Mouse (Mus musculus) kidney, embryonic 16.5 days (tissue): ENCODE measurements around the gene Elmsan1. TPM values are rescaled to one million over a fixed set of nuclear protein-coding genes. Genes with fewer than 3 reads are reported as not detected.

Source experiments
- ATAC-seq: fragments of 200-750 bp; cut with Nextera tagmentation; 2 replicates; pipeline ENCODE4 v1.8.0; 2017; ENCODE audit warnings: moderate TSS enrichment; ENCODE audit not compliant: low FRiP score, low TSS enrichment
- H3K27ac ChIP-seq: fragments of 300-500 bp; sonication (generic); 2 replicates; pipeline ENCODE4 v1.5.1; 2014; ENCODE audit warnings: low read length
- H3K27me3 ChIP-seq: fragments of 300-500 bp; sonication (generic); 2 replicates; pipeline ENCODE4 v1.6.1; 2014; ENCODE audit warnings: low read length, control low read depth, mixed read lengths; ENCODE audit not compliant: insufficient read depth
- H3K36me3 ChIP-seq: fragments of 300-500 bp; sonication (generic); 2 replicates; pipeline ENCODE4 v1.6.1; 2014; ENCODE audit warnings: low read length, control low read depth, mixed read lengths; ENCODE audit not compliant: insufficient read depth
- H3K4me1 ChIP-seq: fragments of 300-500 bp; sonication (generic); 2 replicates; pipeline ENCODE4 v1.6.1; 2014; ENCODE audit warnings: low read length, control low read depth, mixed read lengths; ENCODE audit not compliant: insufficient read depth
- H3K4me2 ChIP-seq: fragments of 300-500 bp; sonication (generic); replicated peaks from 2 replicates; pipeline ENCODE4 v1.6.1; 2014; ENCODE audit warnings: low read depth, low read length
- H3K4me3 ChIP-seq: fragments of 300-500 bp; sonication (generic); 2 replicates; pipeline ENCODE4 v1.5.1; 2014; ENCODE audit warnings: mild to moderate bottlenecking, low read length
- H3K9ac ChIP-seq: fragments of 300-500 bp; sonication (generic); replicated peaks from 2 replicates; pipeline ENCODE4 v1.6.1; 2014; ENCODE audit warnings: low read length
- H3K9me3 ChIP-seq: fragments of 300-500 bp; sonication (generic); 2 replicates; pipeline ENCODE4 v1.6.1; 2016; ENCODE audit warnings: low read length, control low read depth
- WGBS: fragments of 180-500 bp; shearing (Covaris S2); extraction: QIAGEN DNeasy Blood & Tissue Kit; methylation state at CpG from one replicate; pipeline ENCODE4 v1.1.7; 2014; 5-methylcytosine and 5-hydroxymethylcytosine counted together
- polyA plus RNA-seq: library from polyadenylated mRNA; unstranded; fragments of >200 nt; fragmentation: Nextera tagmentation; extraction: Ambion mirVana; gene quantifications from 2 replicates; pipeline ENCODE4 v1.2.1, GENCODE M21; 2015

Gene Elmsan1
- polyA plus RNA-seq, 1 experiment from 2014 or later: 8.6 TPM

DNA sequence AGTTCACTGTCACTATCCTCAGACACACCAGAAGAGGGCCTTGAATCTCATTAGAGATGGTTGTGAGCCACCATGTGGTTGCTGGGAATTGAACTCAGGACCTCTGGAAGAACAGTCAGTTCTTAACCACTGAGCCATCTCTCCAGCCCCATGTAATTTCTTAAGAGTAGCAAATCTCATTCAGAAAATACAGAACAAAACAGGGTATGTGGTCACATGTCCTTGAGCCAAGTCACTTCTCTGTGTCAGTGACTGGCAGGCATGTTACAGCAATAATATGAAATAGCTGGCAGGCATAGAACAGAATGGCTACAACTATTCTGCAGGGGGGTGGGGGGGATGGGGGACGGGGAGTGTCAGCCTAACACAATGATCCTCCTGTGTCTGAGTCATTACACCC lies 118.6 kb downstream of the Elmsan1 start:
- H3K27ac ChIP-seq: no peak overlapping the region
- no peak overlapping the region for H3K4me3 ChIP-seq
- WGBS: 69% methylated on average over 1 of the region's 1 CpGs
- no peak for ATAC-seq
- H3K36me3 ChIP-seq: no peaks in the 10 kb centered on the region
- H3K9me3 ChIP-seq: 0 out of 2 replicates have a peak, but pooled peaks cover 3% of the 10 kb centered on the region
- H3K9ac ChIP-seq: no peak overlapping the region
- no peaks in the 10 kb centered on the region for H3K27me3 ChIP-seq
- H3K4me1 ChIP-seq: no peaks in the 10 kb centered on the region
- peak overlapping the region; percentile 89 for H3K4me2 ChIP-seq

DNA sequence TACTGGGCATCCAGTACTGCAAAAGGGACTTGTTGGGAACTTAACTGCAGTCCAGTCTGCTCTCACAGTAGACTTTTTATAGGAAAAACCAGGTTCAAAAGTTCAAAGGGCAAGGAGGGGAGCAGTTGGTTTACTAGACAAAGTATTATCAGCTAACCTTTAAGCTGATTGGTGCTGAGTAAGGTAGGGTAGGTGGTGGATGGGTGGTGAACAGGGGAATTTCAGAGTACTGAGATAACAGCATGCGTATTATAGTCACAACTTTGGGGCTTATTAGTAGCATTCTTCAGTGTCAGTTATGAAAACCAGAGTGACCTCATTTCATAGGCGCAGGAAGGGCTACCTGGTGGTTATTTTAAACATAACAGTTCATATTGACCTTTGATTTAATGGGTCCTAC lies 119.1 kb downstream of the Elmsan1 start:
- H3K4me1 ChIP-seq: no peaks in the 10 kb centered on the region
- WGBS: 95% methylated on average over 2 of the region's 2 CpGs
- no peaks in the 10 kb centered on the region for H3K36me3 ChIP-seq
- no peak overlapping the region for H3K4me2 ChIP-seq
- no peak overlapping the region for H3K27ac ChIP-seq
- no peak overlapping the region for H3K9ac ChIP-seq
- no peaks in the 10 kb centered on the region for H3K27me3 ChIP-seq
- H3K9me3 ChIP-seq: 0 out of 2 replicates have a peak, but pooled peaks cover 3% of the 10 kb centered on the region
- no peak for ATAC-seq
- H3K4me3 ChIP-seq: no peak overlapping the region

Other genes with a start within 250 kb of the Elmsan1 start
- not detected in 2 replicates for gene Heatr4, start 234.0 kb downstream of the Elmsan1 start, polyA plus RNA-seq
- 40.9 and 45.5 TPM in 2 replicates for gene Acot2, start 231.0 kb downstream of the Elmsan1 start, polyA plus RNA-seq
- gene Acot1, start 209.4 kb downstream of the Elmsan1 start, polyA plus RNA-seq: 69.0 and 69.8 TPM in 2 replicates
- gene Acot4, start 180.5 kb downstream of the Elmsan1 start, polyA plus RNA-seq: 8.0 and 11.5 TPM in 2 replicates
- not detected in 2 replicates for gene Gm49366, start 179.9 kb downstream of the Elmsan1 start, polyA plus RNA-seq
- 2.6 and 3.4 TPM in 2 replicates for gene Acot3, start 166.7 kb downstream of the Elmsan1 start, polyA plus RNA-seq
- gene Acot5, start 149.6 kb downstream of the Elmsan1 start, polyA plus RNA-seq: not detected in 2 replicates
- gene Acot6, start 118.2 kb downstream of the Elmsan1 start, polyA plus RNA-seq: 1.7 and 1.9 TPM in 2 replicates
- gene Dnal1, start 104.5 kb downstream of the Elmsan1 start, polyA plus RNA-seq: 4.2 and 4.8 TPM in 2 replicates
- gene Pnma1, start 70.4 kb downstream of the Elmsan1 start, polyA plus RNA-seq: 1.1 and 1.2 TPM in 2 replicates
- 32.5 and 34.8 TPM in 2 replicates for gene Ptgr2, start 66.4 kb upstream of the Elmsan1 start, polyA plus RNA-seq
- gene Zfp410, start 98.0 kb upstream of the Elmsan1 start, polyA plus RNA-seq: 85.5 and 93.7 TPM in 2 replicates
- gene Coq6, start 142.8 kb upstream of the Elmsan1 start, polyA plus RNA-seq: 54.3 and 56.0 TPM in 2 replicates
- gene Fam161b, start 143.0 kb upstream of the Elmsan1 start, polyA plus RNA-seq: 4.0 and 4.6 TPM in 2 replicates
- gene Entpd5, start 190.1 kb upstream of the Elmsan1 start, polyA plus RNA-seq: 57.7 and 68.8 TPM in 2 replicates
- gene Bbof1, start 190.2 kb upstream of the Elmsan1 start, polyA plus RNA-seq: 1.5 and 2.2 TPM in 2 replicates
- gene Rnf113a2, start 198.3 kb upstream of the Elmsan1 start, polyA plus RNA-seq: 22.3 and 23.0 TPM in 2 replicates
- gene Aldh6a1, start 232.1 kb upstream of the Elmsan1 start, polyA plus RNA-seq: 89.2 and 93.4 TPM in 2 replicates
- 21.7 and 23.7 TPM in 2 replicates for gene Lin52, start 232.5 kb upstream of the Elmsan1 start, polyA plus RNA-seq